Mouse (Mus musculus) stomach, postnatal 0 days (tissue): ENCODE results near the gene Soat1.

Experiments used
- CTCF ChIP-seq: IDR thresholded peaks from 2 replicates; pipeline ENCODE4 v1.5.1; 2016; ENCODE audit warnings: antibody characterized with exemption, low read depth, mild to moderate bottlenecking, moderate library complexity
- EP300 ChIP-seq: optimal IDR thresholded peaks from 2 replicates; pipeline ENCODE3; 2016; ENCODE audit warnings: antibody characterized with exemption

DNA sequence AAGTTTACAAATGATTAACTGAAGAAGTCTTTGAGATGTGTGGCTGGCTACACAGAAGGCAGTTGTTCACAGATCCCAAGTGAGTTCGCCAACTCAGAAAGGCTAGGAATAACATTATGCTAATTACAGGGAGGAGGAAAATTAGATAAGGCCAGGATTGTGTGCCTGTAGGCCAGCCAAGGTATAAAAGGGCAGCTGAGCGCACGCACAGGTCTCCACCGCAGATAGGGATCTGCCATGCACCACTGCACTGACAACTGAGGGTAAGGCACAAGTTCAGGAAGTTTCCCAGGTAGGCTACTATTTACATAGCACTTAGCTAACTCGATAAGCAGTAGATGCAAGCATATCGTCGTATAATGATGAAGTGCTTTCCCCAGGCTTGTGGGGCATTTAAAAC is 3.6 kb downstream of the Soat1 start:
- no peak for TF ChIP-seq CTCF
- TF ChIP-seq EP300, result no peak
